Mouse (Mus musculus) naive thymus-derived CD4-positive, alpha-beta T cell, adult 2 months (primary cell): ENCODE data around the gene Osbpl5.
"Not testable (repeated sequence)": the region's sequence is repeated elsewhere in the genome, so short reads cannot be mapped to it uniquely, and the experiment has no call there.

ENCODE experiments used
- DNase-seq: peaks from one replicate; pipeline ENCODE4 v3.0.0-alpha.2; 2011; ENCODE audit warnings: low read depth

Osbpl5 gene

GRCm38 (mm10) chr7:143643949-143644348 lies 112.8 kb downstream of the Osbpl5 start:
- DNase-seq, result not testable (repeated sequence)
